Mouse (Mus musculus) cerebellum, adult 9-10 months (tissue): ENCODE data around the gene Cyp3a59.
"Not testable (repeated sequence)": the region's sequence is repeated elsewhere in the genome, so short reads cannot be mapped to it uniquely, and the experiment has no call there.

ENCODE experiments used
- DNase-seq: peaks from one replicate; pipeline ENCODE4 v3.0.0; 2022

The Cyp3a59 gene

DNA sequence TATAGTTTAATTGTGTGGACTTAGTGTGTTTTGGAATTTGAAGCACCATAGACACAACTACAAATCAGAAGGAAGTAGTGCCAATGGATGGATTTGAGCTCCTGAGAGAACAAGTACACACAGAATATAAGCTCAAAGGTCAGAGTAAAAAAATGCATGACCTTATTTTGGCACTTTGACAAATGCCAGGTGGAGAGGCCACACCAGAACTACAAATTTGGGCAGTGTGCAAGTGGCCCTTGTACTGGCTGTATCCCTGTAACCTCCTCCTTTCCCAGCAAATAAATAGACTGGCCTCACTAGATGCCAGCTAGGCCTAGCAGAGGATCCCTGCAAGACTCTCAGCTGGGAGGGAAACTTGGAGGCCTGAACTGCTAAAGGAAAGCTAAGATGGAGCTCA lies at the start of gene Cyp3a59:
Gene Cyp3a59, plus strand, starts transcription at position 313 of the 400 bp plus-strand sequence.
- not testable (repeated sequence) for DNase-seq

DNA sequence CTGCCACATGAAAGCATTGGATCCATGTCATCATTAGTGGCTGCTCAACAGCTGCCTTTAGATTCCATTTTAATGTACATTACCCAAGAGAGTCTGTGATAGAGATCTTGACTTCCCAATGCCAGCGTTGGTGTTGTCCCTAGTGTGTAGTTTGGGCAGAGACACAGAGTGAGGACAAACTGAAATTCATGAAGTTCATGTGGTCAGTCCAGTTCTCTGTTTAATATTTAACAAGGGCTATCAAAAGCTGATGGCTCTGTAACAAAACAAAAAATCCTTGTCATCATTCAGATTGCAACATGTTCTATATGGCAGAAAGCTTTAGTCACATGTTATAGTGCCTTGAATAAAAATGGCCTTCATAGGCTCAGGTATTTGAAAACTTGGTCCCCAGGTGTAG lies 9.0 kb upstream of the Cyp3a59 start:
- DNase-seq = no peak

DNA sequence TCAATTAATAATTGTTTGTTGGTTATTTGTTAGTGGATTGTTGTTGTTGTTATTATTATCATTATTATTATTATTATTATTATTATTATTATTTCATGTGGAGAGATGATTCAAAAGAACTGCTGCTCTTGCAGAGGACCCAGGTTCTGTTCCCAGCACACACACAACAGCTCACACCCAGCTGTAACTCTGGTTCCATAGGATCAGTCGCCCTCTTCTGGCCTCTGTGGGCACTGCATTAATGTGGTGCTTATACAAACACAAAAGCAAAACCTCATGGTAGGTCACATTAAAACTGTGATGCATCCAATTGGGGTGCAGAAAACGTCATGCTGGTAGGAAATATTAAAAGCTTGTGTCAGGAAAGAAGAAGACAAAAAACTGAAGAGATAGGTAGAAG lies 68.8 kb downstream of the Cyp3a59 start:
- no peak for DNase-seq

DNA sequence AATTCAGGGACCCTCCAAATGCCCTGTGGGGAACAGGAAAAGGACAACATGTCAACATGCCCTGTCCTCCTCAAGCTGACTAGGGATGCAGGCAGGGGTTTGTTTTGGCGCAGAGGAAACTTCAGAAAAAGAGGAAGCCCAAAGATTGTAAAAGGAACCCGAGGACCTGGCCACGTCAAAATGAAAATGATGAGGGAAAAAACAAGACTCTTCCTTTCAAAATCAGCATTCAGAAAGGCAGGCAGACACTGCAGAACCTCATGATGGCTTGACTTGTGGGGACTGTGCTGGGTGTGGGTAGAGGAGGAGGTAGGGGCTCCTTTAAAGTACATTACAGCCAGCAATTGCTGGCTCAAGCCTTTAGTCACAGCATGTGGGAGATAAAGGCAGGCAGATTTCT lies 71.4 kb downstream of the Cyp3a59 start:
- no peak for DNase-seq

DNA sequence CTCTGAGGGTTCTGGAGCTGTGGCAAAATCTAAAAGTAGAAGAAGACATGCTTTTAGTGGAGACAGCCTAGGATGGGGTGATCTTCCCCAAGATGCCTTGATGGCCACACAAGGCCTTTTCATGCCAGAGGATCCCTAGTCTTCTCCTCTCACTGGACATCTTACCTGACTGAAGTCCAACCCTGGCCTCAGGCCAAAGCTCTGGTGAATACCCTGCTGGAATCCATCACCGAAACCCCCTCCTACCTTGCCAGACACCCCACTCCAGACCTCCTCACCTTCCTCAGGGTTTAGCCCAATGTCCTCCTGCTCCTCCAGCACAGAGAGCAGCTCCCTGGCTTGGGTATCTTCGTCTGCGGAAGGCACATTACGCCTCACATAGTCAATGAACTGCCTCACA lies 79.3 kb downstream of the Cyp3a59 start:
- DNase-seq = not testable (repeated sequence)

DNA sequence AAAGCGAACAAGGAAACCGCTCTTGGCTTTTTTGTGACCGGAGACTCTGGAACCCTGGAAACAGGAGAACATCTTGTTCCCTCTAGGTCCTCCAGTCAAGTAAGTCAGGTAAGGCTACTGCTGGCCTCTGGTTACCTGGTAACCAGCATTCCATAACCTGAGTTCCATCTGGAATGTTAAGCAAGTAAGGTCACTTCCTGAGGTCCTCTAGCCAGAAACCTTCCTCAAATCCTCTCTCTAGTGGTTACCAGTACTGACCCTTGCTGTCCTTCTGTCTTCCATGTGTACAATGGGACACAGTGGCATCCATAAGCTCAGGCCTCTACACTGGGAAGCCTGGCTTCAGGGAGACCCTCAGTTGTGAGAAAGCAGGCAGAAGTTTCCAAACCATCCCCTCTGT lies 81.4 kb downstream of the Cyp3a59 start, which contains the start of gene Gm5565:
Gene Gm5565, minus strand, starts transcription at position 101 of the 400 bp plus-strand sequence.
- not testable (repeated sequence) for DNase-seq
